Mouse (Mus musculus) MEL (cell line): ENCODE data around the gene Fam168b. TPM values are rescaled to one million over a fixed set of nuclear protein-coding genes. Genes with fewer than 3 reads are reported as not detected.

Source experiments
- DNase-seq: peaks from one replicate; pipeline ENCODE4 v3.0.0; 2011; ENCODE audit warnings: low read depth, low spot score
- H3K27ac ChIP-seq: 2 replicates; pipeline ENCODE4 v1.5.1; 2012; ENCODE audit warnings: low read depth, mild to moderate bottlenecking, control low read depth, low read length, moderate library complexity; ENCODE audit not compliant: control insufficient read depth
- H3K27me3 ChIP-seq, 2 experiments: fragments of 150-350 bp in 1 of 2; sonication (generic) in 1 of 2; 2 replicates each; pipeline ENCODE4 v1.6.1; 2012; ENCODE audit warnings: low read length in 2 of 2, mild to moderate bottlenecking in 2 of 2, improper control_type of control experiment in 1 of 2, moderate library complexity in 1 of 2; ENCODE audit not compliant: insufficient read depth in 2 of 2, control insufficient read depth in 1 of 2
- H3K36me3 ChIP-seq, 2 experiments: 2 replicates each; pipeline ENCODE4 v1.6.1; 2012 to 2014; ENCODE audit warnings: low read length in 2 of 2, improper control_type of control experiment in 1 of 2, inconsistent platforms in 1 of 2, mild to moderate bottlenecking in 1 of 2; ENCODE audit not compliant: insufficient read depth in 2 of 2, control insufficient read depth in 1 of 2
- H3K4me1 ChIP-seq, 2 experiments: fragments of 150-350 bp in 1 of 2; sonication (generic) in 1 of 2; 2 replicates each; pipeline ENCODE4 v1.6.1; 2012; ENCODE audit warnings: low read length in 2 of 2, improper control_type of control experiment in 1 of 2, mild to moderate bottlenecking in 1 of 2; ENCODE audit not compliant: insufficient read depth in 2 of 2, control insufficient read depth in 1 of 2
- H3K4me3 ChIP-seq, 2 experiments: fragments of 150-350 bp in 1 of 2; sonication (generic) in 1 of 2; 2 replicates each; pipeline ENCODE4 v1.5.1; 2012; ENCODE audit warnings: low read depth in 2 of 2, low read length in 2 of 2, mild to moderate bottlenecking in 2 of 2, moderate library complexity in 2 of 2, control low read depth in 1 of 2, improper control_type of control experiment in 1 of 2; ENCODE audit not compliant: control insufficient read depth in 1 of 2, insufficient read depth in 1 of 2
- H3K79me2 ChIP-seq: 2 replicates; pipeline ENCODE4 v1.6.1; 2012; ENCODE audit warnings: mild to moderate bottlenecking, low read length, moderate library complexity; ENCODE audit not compliant: control insufficient read depth, poor library complexity, insufficient read depth
- H3K9ac ChIP-seq: 2 replicates; pipeline ENCODE4 v1.6.1; 2012; ENCODE audit warnings: low read depth, mild to moderate bottlenecking, control low read depth, low read length, moderate library complexity; ENCODE audit not compliant: control insufficient read depth, poor library complexity, severe bottlenecking
- H3K9me3 ChIP-seq: fragments of 150-350 bp; sonication (generic); replicated peaks from 2 replicates; pipeline ENCODE4 v1.6.1; 2012; ENCODE audit warnings: mild to moderate bottlenecking, low read length, improper control_type of control experiment, moderate library complexity; ENCODE audit not compliant: insufficient read depth
- E2F4 ChIP-seq: IDR thresholded peaks from 2 replicates; pipeline ENCODE4 v1.6.1; 2011; ENCODE audit warnings: low read depth, low read length, improper control_type of control experiment, borderline replicate concordance
- ELF1 ChIP-seq: IDR thresholded peaks from 2 replicates; pipeline ENCODE4 v1.6.1; 2014; ENCODE audit warnings: low read depth, mild to moderate bottlenecking, inconsistent platforms, low read length, improper control_type of control experiment, moderate library complexity
- EP300 ChIP-seq, 2 experiments: IDR thresholded peaks; 2 replicates each; pipeline ENCODE4 v1.6.1; 2011; ENCODE audit warnings: improper control_type of control experiment in 2 of 2, low read length in 2 of 2, low read depth in 1 of 2, mild to moderate bottlenecking in 1 of 2
- HCFC1 ChIP-seq: IDR thresholded peaks from 2 replicates; pipeline ENCODE4 v1.6.1; 2012; ENCODE audit warnings: low read depth, mild to moderate bottlenecking, inconsistent platforms, low read length, improper control_type of control experiment, moderate library complexity
- JUND ChIP-seq: IDR thresholded peaks from 2 replicates; pipeline ENCODE4 v1.6.1; 2011; ENCODE audit warnings: low read depth, mild to moderate bottlenecking, improper control_type of control experiment, low read length
- MAX ChIP-seq: IDR thresholded peaks from 2 replicates; pipeline ENCODE4 v1.6.1; 2011; ENCODE audit warnings: low read length, improper control_type of control experiment
- MXI1 ChIP-seq: IDR thresholded peaks from 2 replicates; pipeline ENCODE4 v1.6.1; 2011; ENCODE audit warnings: mild to moderate bottlenecking, low read depth, low read length, improper control_type of control experiment
- POLR2AphosphoS2 ChIP-seq: IDR thresholded peaks from 2 replicates; pipeline ENCODE4 v1.6.1; 2011; ENCODE audit warnings: low read length, improper control_type of control experiment
- RCOR1 ChIP-seq: IDR thresholded peaks from 2 replicates; pipeline ENCODE4 v1.6.1; 2012; ENCODE audit warnings: low read depth, mild to moderate bottlenecking, inconsistent platforms, low read length, improper control_type of control experiment
- SIN3A ChIP-seq: IDR thresholded peaks from 2 replicates; pipeline ENCODE4 v1.6.1; 2012; ENCODE audit warnings: low read length, improper control_type of control experiment, inconsistent platforms
- SMC3 ChIP-seq: IDR thresholded peaks from 2 replicates; pipeline ENCODE4 v1.6.1; 2011; ENCODE audit warnings: low read depth, low read length, improper control_type of control experiment
- TAL1 ChIP-seq: IDR thresholded peaks from 2 replicates; pipeline ENCODE4 v1.6.1; 2012; ENCODE audit warnings: mild to moderate bottlenecking, inconsistent platforms, low read length, moderate library complexity, mixed read lengths
- TBP ChIP-seq: IDR thresholded peaks from 2 replicates; pipeline ENCODE4 v1.8.0; 2011; ENCODE audit warnings: low read depth, low read length, improper control_type of control experiment
- ZNF384 ChIP-seq: IDR thresholded peaks from 2 replicates; pipeline ENCODE4 v1.6.1; 2012; ENCODE audit warnings: low read depth, mild to moderate bottlenecking, inconsistent platforms, low read length, improper control_type of control experiment
- polyA plus RNA-seq, 2 experiments: library from polyadenylated mRNA; stranded (reverse) in 1 of 2; unstranded in 1 of 2; fragments of >175 nt in 1 of 2; fragments of >200 nt in 1 of 2; gene quantifications; 2 replicates each; pipeline versions ENCODE4 v1.2.1 to v1.2.4; 2012; ENCODE audit warnings: low replicate concordance in 2 of 2, low read depth in 1 of 2; ENCODE audit not compliant: insufficient read length in 2 of 2, insufficient read depth in 1 of 2, missing spikeins in 1 of 2
- total RNA-seq: library from RNA; depleted of rRNA; stranded (reverse); fragments of 300-350 nt; gene quantifications from 2 replicates; pipeline ENCODE4 v1.2.3, GENCODE M21; 2012

Gene Fam168b
- total and polyA plus RNA-seq, 3 experiments = 78.9 to 136 (median 97.4) TPM

DNA sequence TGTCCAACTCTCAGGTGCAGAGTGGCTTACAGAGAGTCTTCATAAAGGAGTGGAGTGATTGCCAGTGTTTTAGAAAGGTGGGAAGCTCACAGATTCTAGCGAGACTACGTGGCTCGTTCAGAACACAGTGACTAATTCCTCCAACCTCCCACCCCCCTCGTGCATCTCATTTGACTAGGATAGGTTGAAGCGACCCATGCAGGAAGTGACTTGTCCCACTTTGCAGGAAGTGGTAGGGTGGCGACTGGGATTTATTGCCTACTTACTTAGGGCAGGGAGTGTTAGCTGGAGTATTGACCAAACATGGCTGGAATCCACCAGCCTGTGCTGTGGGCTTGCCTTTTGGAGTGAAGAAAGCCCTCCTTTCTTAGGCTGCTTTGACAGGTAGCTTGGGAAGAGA lies 8.7 kb upstream of the Fam168b start:
- DNase-seq = peak; percentile 60
- H3K9me3 ChIP-seq = no peaks in the 10 kb centered on the region
- H3K9ac ChIP-seq = peak overlapping the region; percentile 47
- H3K27me3 ChIP-seq = no peaks in the 10 kb centered on the region
- peaks cover 3 to 22% of the 10 kb centered on the region in 2 experiments for H3K4me1 ChIP-seq
- H3K27ac ChIP-seq = 0 out of 2 replicates have a peak overlapping the region, but pooled peaks have one; percentile 15
- H3K4me3 ChIP-seq = peak overlapping the region; percentile 29 to 40; a peak in 3 of 4 replicates
- TF ChIP-seq ELF1 (0 out of 2 replicates have a peak, but pooled peaks have one; percentile 12), RCOR1 (no peak), SIN3A (0 out of 2 replicates have a peak, but pooled peaks have one; percentile 7), MAX (no peak), E2F4 (no peak), TBP (no peak), HCFC1 (no peak), TAL1 (no peak), SMC3 (no peak), ZNF384 (no peak)
- TF ChIP-seq, all 39 proteins: peak for 2
- peaks cover 0 to 14% of the 10 kb centered on the region in 2 experiments; a peak in 3 of 4 replicates for H3K36me3 ChIP-seq
- peaks cover 12% of the 10 kb centered on the region for H3K79me2 ChIP-seq

DNA sequence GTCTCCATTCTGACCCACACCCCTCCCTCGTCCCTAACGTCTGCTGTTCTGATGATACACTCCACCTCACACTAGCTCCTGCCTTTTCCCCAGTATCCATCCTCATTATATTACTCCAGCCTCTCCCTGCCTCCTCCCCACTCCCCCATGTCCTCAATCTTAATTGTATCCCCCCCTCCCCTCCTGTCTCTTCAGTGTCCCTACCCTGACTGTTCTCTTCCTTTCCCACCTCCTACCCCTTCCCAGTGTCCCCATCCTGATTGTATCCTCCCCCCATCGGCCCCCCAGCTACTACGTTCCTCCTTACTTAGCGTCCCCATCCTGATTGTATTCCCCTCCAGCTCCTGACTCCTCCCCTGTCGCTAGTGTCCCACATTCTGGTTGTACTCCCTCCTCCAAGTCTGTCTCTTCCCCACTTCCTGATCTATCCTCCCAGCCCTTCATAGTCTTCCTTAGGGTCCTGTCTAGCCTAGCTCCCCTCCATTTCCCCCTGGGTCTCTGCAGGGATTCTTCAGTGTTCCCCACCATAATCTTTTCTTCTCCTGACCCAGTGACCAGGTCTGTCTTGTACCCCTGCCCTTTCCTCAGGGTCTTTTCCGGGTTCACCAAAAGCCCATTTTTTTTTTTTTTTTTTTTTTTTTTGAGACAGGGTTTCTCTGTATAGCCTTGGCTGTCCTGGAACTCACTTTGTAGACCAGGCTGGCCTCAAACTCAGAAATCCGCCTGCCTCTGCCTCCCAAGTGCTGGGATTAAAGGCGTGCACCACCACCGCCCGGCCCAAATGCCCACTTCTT lies 7.7 kb upstream of the Fam168b start:
- DNase-seq = peak; percentile 40
- Histone ChIP-seq H3K4me1 (peaks cover 3 to 22% of the 10 kb centered on the region in 2 experiments), H3K27me3 (no peaks in the 10 kb centered on the region), H3K36me3 (peaks cover 0 to 14% of the 10 kb centered on the region in 2 experiments; a peak in 2 of 4 replicates), H3K9me3 (no peaks in the 10 kb centered on the region), H3K4me3 (peak overlapping the region; percentile 47 to 94), H3K9ac (peak overlapping the region; percentile 28), H3K79me2 (peaks cover 12% of the 10 kb centered on the region), H3K27ac (no peak overlapping the region)
- TF ChIP-seq JUND (no peak), SIN3A (no peak; the same call in 1 of the 2 replicates), POLR2AphosphoS2 (no peak), EP300 (IDR thresholded peaks at IDR 0.05; ENCODE audit: low read depth in 1 of 2, low read length in 2 of 2) (no peak), ZNF384 (peak; percentile 80), MXI1 (no peak)
